Mouse (Mus musculus) small intestine, adult 2 months (tissue): ENCODE measurements around the gene Osbpl9.

Source experiments
- CTCF ChIP-seq: fragments of 200-500 bp; IDR thresholded peaks from 2 replicates; pipeline ENCODE4 v1.5.1; 2012; ENCODE audit warnings: low read depth, mild to moderate bottlenecking, control low read depth, inconsistent platforms, low read length, moderate library complexity, mixed read lengths; ENCODE audit not compliant: insufficient replicate concordance, insufficient read length; ENCODE audit errors: extremely low read depth
- POLR2A ChIP-seq: fragments of 200-500 bp; IDR thresholded peaks from 2 replicates; pipeline ENCODE4 v1.6.1; 2012; ENCODE audit warnings: low read depth, mild to moderate bottlenecking, control low read depth, inconsistent platforms, low read length, moderate library complexity

DNA sequence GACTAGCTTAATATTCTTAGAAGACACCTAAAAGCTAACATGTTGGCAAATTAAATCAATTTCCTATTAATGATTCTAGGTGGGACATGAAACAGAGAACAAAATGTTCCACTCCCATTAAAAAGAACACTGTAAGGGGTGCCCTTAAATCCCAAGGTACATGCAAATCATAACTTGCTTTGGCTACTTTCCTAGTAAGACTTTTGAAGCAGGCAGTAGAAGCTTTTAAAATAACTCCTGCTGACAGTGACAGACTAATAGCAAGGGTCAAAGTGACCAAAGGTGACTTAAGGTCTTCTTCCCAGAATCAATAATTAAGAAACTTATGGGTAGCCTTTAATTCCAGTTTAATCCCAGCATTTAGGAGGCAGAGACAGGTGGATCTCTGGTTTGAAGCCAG, 95.5 kb downstream of the Osbpl9 start:
- no peak for TF ChIP-seq CTCF
- TF ChIP-seq POLR2A, result no peak
